Mouse (Mus musculus): Measurements from ENCODE around the gene Jmjd1c. TPM values are rescaled to one million over a fixed set of nuclear protein-coding genes. Genes with fewer than 3 reads are reported as not detected.

Gene Jmjd1c
- polyA plus RNA-seq, 1 experiment from 2014 or later = 35.1 TPM

DNA sequence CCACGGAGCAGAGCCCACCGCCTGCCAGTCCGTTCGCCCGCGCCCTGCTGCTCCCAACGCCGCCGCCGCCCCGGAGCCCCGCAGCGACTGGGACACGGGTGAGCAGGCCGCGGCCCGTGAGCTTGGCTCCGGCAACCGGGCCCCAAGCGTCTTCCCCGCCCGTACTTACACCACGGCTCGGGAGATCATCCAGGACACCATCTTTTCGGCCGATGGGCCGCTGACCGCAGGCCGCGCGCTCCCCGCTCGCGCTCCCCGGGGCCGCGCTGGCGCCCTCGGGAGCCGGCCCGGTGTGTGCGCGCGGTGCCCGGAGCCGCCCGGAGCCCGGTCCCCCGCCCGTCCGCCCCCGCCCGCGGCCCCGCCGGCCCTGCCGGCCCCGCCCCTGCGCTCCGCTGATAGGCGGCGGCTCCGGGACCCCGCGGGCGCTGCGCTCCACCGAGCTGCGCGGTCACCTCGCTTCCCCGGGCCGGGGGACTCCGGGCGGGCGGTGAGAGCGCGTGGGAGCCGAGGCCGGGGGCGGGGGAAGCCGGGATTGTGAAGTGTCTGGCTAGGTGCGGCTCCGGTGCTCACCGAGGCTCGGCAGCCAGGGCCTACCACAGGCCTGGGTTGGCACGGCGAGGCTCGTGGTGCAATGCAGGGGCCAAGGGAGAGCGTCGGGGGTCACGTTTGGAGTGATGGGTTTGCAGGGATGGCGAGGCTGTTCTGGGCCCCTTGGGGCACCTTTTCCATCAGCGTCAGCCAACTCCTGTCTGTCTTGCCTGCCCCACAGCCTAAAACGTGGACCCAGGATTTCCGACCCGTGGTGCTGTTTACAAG is 904 bp downstream of the Jmjd1c start, which contains the start of gene Reep3:
Gene Reep3, minus strand, starts transcription at position 325 of the 816 bp plus-strand sequence.
- under 1% methylated on average over 68 of the region's 97 CpGs for WGBS
- Histone ChIP-seq H3K4me1 (ENCODE audit: control insufficient read depth, insufficient read depth, low read length) (peaks cover 29% of the 10 kb centered on the region), H3K36me3 (ENCODE audit: control insufficient read depth, insufficient read depth, low read length) (0 out of 2 replicates have a peak, but pooled peaks cover 2% of the 10 kb centered on the region), H3K27me3 (replicated peaks; ENCODE audit: control insufficient read depth, insufficient read depth, low read length) (no peaks in the 10 kb centered on the region), H3K27ac (ENCODE audit: low read depth, low read length) (peak within 1 kb of the TSS; percentile 100), H3K9ac (ENCODE audit: low read length) (peak within 1 kb of the TSS; percentile 99), H3K4me2 (ENCODE audit: low read length) (peak within 1 kb of the TSS; percentile 53), H3K4me3 (ENCODE audit: low read depth, low read length) (peak within 1 kb of the TSS; percentile 92), H3K9me3 (replicated peaks; ENCODE audit: control insufficient read depth, low read length) (no peaks in the 10 kb centered on the region)
- peak; percentile 88 for ATAC-seq
- DNase-seq (ENCODE audit: low spot score) = peak; percentile 74

DNA sequence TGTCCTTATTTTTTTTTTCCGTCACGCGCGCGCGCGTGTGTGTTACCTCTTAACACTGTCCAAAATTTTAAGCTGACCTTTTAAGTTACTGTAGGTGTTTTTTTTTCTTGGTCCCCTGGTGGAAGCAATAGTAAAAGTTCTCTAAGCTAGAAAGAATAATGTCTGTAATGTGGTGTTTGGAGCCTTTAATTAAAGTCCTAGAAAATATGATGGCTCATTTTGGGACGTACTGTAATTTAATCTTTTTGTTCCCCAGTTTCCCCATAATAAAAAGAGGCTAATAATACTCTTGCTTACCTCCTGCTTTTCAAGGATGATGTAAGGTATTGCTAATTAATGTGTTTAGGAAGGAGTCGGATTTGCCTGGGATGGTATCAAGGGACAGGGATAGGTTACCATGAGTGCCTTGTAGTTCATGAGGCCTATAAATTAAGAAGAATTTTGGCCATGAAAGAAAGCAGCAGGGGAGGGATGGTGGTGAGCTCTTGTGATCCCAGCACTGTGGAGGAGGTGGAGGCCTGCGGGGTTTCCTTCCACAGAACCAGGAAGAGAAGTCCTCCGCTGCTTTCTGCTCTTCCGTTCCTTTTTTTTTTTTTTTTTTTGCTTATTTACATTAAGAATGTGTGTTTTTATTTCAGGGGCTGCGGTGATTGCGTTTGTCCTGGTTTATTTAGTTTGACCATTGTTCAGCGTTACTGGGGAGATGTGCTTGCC is 1.7 kb downstream of the Jmjd1c start:
- Histone ChIP-seq H3K9ac (ENCODE audit: low read length) (peak overlapping the region; percentile 99), H3K36me3 (ENCODE audit: control insufficient read depth, insufficient read depth, low read length) (0 out of 2 replicates have a peak, but pooled peaks cover 2% of the 10 kb centered on the region), H3K4me2 (ENCODE audit: low read length) (peak overlapping the region; percentile 53), H3K9me3 (replicated peaks; ENCODE audit: control insufficient read depth, low read length) (no peaks in the 10 kb centered on the region), H3K4me3 (ENCODE audit: low read depth, low read length) (peak overlapping the region; percentile 92), H3K4me1 (ENCODE audit: control insufficient read depth, insufficient read depth, low read length) (peaks cover 31% of the 10 kb centered on the region), H3K27ac (ENCODE audit: low read depth, low read length) (peak overlapping the region; percentile 100; the same call in 1 of the 2 replicates), H3K27me3 (replicated peaks; ENCODE audit: control insufficient read depth, insufficient read depth, low read length) (no peaks in the 10 kb centered on the region)
- ATAC-seq (no peak), DNase-seq (ENCODE audit: low spot score) (peak; percentile 42)
- WGBS = 0% methylated on average over 15 of the region's 15 CpGs

- WGBS = 20% methylated on average over 7 of the region's 7 CpGs
- Histone ChIP-seq H3K27ac (ENCODE audit: low read depth, low read length) (no peak overlapping the region), H3K4me2 (ENCODE audit: low read length) (peak overlapping the region; percentile 53), H3K4me1 (ENCODE audit: control insufficient read depth, insufficient read depth, low read length) (peaks cover 38% of the 10 kb centered on the region), H3K27me3 (replicated peaks; ENCODE audit: control insufficient read depth, insufficient read depth, low read length) (no peaks in the 10 kb centered on the region), H3K4me3 (ENCODE audit: low read depth, low read length) (peak overlapping the region; percentile 92), H3K9ac (ENCODE audit: low read length) (peak overlapping the region; percentile 99), H3K9me3 (replicated peaks; ENCODE audit: control insufficient read depth, low read length) (no peaks in the 10 kb centered on the region), H3K36me3 (ENCODE audit: control insufficient read depth, insufficient read depth, low read length) (0 out of 2 replicates have a peak, but pooled peaks cover 2% of the 10 kb centered on the region)
- no peak for ATAC-seq
- DNase-seq (ENCODE audit: low spot score) = no peak
Measured at GRCm38 (mm10) chr10:67098408-67099050, 2.6 kb downstream of the Jmjd1c start.

- no peak for ATAC-seq
- peak overlapping the region; percentile 53 for H3K4me2 ChIP-seq (ENCODE audit: low read length)
- H3K9me3 ChIP-seq (replicated peaks; ENCODE audit: control insufficient read depth, low read length) = no peaks in the 10 kb centered on the region
- H3K27me3 ChIP-seq (replicated peaks; ENCODE audit: control insufficient read depth, insufficient read depth, low read length) = no peaks in the 10 kb centered on the region
- H3K36me3 ChIP-seq (ENCODE audit: control insufficient read depth, insufficient read depth, low read length) = 0 out of 2 replicates have a peak, but pooled peaks cover 1% of the 10 kb centered on the region
- DNase-seq (ENCODE audit: low spot score) = no peak
- 0 out of 2 replicates have a peak overlapping the region, but pooled peaks have one; percentile 7 for H3K9ac ChIP-seq (ENCODE audit: low read length)
- H3K4me3 ChIP-seq (ENCODE audit: low read depth, low read length) = peak overlapping the region; percentile 92
- peaks cover 44% of the 10 kb centered on the region for H3K4me1 ChIP-seq (ENCODE audit: control insufficient read depth, insufficient read depth, low read length)
- no peak overlapping the region for H3K27ac ChIP-seq (ENCODE audit: low read depth, low read length)
- WGBS = 61% methylated on average over 13 of the region's 13 CpGs
Measured at GRCm38 (mm10) chr10:67099183-67099929, 3.4 kb downstream of the Jmjd1c start.

GRCm38 (mm10) chr10:67100011-67100661 is 4.2 kb downstream of the Jmjd1c start:
- Histone ChIP-seq H3K9me3 (replicated peaks; ENCODE audit: control insufficient read depth, low read length) (no peaks in the 10 kb centered on the region), H3K4me3 (ENCODE audit: low read depth, low read length) (no peak overlapping the region), H3K9ac (ENCODE audit: low read length) (no peak overlapping the region), H3K27ac (ENCODE audit: low read depth, low read length) (no peak overlapping the region), H3K4me2 (ENCODE audit: low read length) (no peak overlapping the region), H3K27me3 (replicated peaks; ENCODE audit: control insufficient read depth, insufficient read depth, low read length) (no peaks in the 10 kb centered on the region), H3K4me1 (ENCODE audit: control insufficient read depth, insufficient read depth, low read length) (peaks cover 52% of the 10 kb centered on the region), H3K36me3 (ENCODE audit: control insufficient read depth, insufficient read depth, low read length) (no peaks in the 10 kb centered on the region)
- WGBS = 20% methylated on average over 7 of the region's 7 CpGs
- DNase-seq (ENCODE audit: low spot score) = no peak
- ATAC-seq = no peak

- no peak overlapping the region for H3K27ac ChIP-seq (ENCODE audit: low read depth, low read length)
- no peaks in the 10 kb centered on the region for H3K27me3 ChIP-seq (replicated peaks; ENCODE audit: control insufficient read depth, insufficient read depth, low read length)
- no peak for ATAC-seq
- H3K4me2 ChIP-seq (ENCODE audit: low read length) = no peak overlapping the region
- H3K4me3 ChIP-seq (ENCODE audit: low read depth, low read length) = no peak overlapping the region
- WGBS = 69% methylated on average over 9 of the region's 9 CpGs
- H3K36me3 ChIP-seq (ENCODE audit: control insufficient read depth, insufficient read depth, low read length) = no peaks in the 10 kb centered on the region
- no peak for DNase-seq (ENCODE audit: low spot score)
- no peak overlapping the region for H3K9ac ChIP-seq (ENCODE audit: low read length)
- no peaks in the 10 kb centered on the region for H3K9me3 ChIP-seq (replicated peaks; ENCODE audit: control insufficient read depth, low read length)
- H3K4me1 ChIP-seq (ENCODE audit: control insufficient read depth, insufficient read depth, low read length) = peaks cover 57% of the 10 kb centered on the region
Measured at GRCm38 (mm10) chr10:67100831-67101251, 4.9 kb downstream of the Jmjd1c start.

- DNase-seq (ENCODE audit: low spot score) (no peak), ATAC-seq (no peak; the same call in 1 of the 2 replicates)
- Histone ChIP-seq H3K4me3 (ENCODE audit: low read depth, low read length) (no peak overlapping the region), H3K4me1 (ENCODE audit: control insufficient read depth, insufficient read depth, low read length) (peaks cover 58% of the 10 kb centered on the region), H3K9me3 (replicated peaks; ENCODE audit: control insufficient read depth, low read length) (no peaks in the 10 kb centered on the region), H3K4me2 (ENCODE audit: low read length) (no peak overlapping the region), H3K9ac (ENCODE audit: low read length) (no peak overlapping the region), H3K36me3 (ENCODE audit: control insufficient read depth, insufficient read depth, low read length) (no peaks in the 10 kb centered on the region), H3K27ac (ENCODE audit: low read depth, low read length) (no peak overlapping the region), H3K27me3 (replicated peaks; ENCODE audit: control insufficient read depth, insufficient read depth, low read length) (no peaks in the 10 kb centered on the region)
- WGBS = 46% methylated on average over 9 of the region's 9 CpGs
Measured at GRCm38 (mm10) chr10:67104543-67104942, 8.6 kb downstream of the Jmjd1c start.
